Mouse (Mus musculus): Measurements from ENCODE around the gene Nudt11. TPM values are rescaled to one million over a fixed set of nuclear protein-coding genes. Genes with fewer than 3 reads are reported as not detected.

Nudt11 gene
- 0.04 and 0.11 TPM in 2 replicates for polyA plus RNA-seq (2012; rRNA removed; ENCODE audit: low replicate concordance)

GRCm38 (mm10) chrX:6047066-6047935 is at the start of gene Nudt11:
Gene Nudt11, plus strand, starts transcription at chrX:6047453.

GRCm38 (mm10) chrX:6082954-6083680 is 35.9 kb downstream of the Nudt11 start, which contains the start of gene AU022751:
Gene AU022751, minus strand, starts transcription at chrX:6083419.

Other genes with a start within 250 kb of the Nudt11 start
- not detected in 2 replicates for gene AU022751, start 36.0 kb downstream of the Nudt11 start, polyA plus RNA-seq (2012; rRNA removed; ENCODE audit: low replicate concordance)
- gene Nudt10, start 125.6 kb downstream of the Nudt11 start, polyA plus RNA-seq (2012; rRNA removed; ENCODE audit: low replicate concordance) = 0.06 TPM in 1 of 2 replicates, not detected in the other